Mouse (Mus musculus): Measurements from ENCODE around the gene Lrrc61. TPM values are rescaled to one million over a fixed set of nuclear protein-coding genes. Genes with fewer than 3 reads are reported as not detected.

Gene Lrrc61
- polyA plus RNA-seq, 1 experiment from 2014 or later: 11.9 TPM

GRCm38 (mm10) chr6:48542631-48543030 lies 12.0 kb upstream of the Lrrc61 start:
- 0 out of 2 replicates have a peak, but pooled peaks cover 5% of the 10 kb centered on the region for H3K4me1 ChIP-seq (replicated peaks; ENCODE audit: insufficient read depth, low read length)
- no peaks in the 10 kb centered on the region for H3K36me3 ChIP-seq (ENCODE audit: insufficient read depth, low read length)
- no peak overlapping the region for H3K4me2 ChIP-seq (ENCODE audit: low read length)
- WGBS: 88% methylated on average over 3 of the region's 3 CpGs
- H3K27me3 ChIP-seq (ENCODE audit: insufficient read depth, low read length): no peaks in the 10 kb centered on the region
- ATAC-seq (replicated peaks; ENCODE audit: low FRiP score, low read depth) (no peak), DNase-seq (ENCODE audit: low spot score) (no peak)
- no peak overlapping the region for H3K27ac ChIP-seq
- H3K9me3 ChIP-seq (replicated peaks; ENCODE audit: low read length): no peaks in the 10 kb centered on the region
- H3K9ac ChIP-seq (ENCODE audit: low read depth, low read length): no peak overlapping the region
- H3K4me3 ChIP-seq (replicated peaks; ENCODE audit: low read depth, low read length): no peak overlapping the region
- TF ChIP-seq CTCF (IDR thresholded peaks at IDR 0.05; ENCODE audit: low read depth): no peak

GRCm38 (mm10) chr6:48545251-48545650 lies 9.3 kb upstream of the Lrrc61 start:
- H3K27me3 ChIP-seq (ENCODE audit: insufficient read depth, low read length): no peaks in the 10 kb centered on the region
- H3K9me3 ChIP-seq (replicated peaks; ENCODE audit: low read length): no peaks in the 10 kb centered on the region
- no peak overlapping the region for H3K4me3 ChIP-seq (replicated peaks; ENCODE audit: low read depth, low read length)
- WGBS: 58% methylated on average over 5 of the region's 5 CpGs
- no peak overlapping the region for H3K27ac ChIP-seq
- DNase-seq (ENCODE audit: low spot score) (no peak), ATAC-seq (replicated peaks; ENCODE audit: low FRiP score, low read depth) (no peak)
- H3K4me2 ChIP-seq (ENCODE audit: low read length): no peak overlapping the region
- H3K9ac ChIP-seq (ENCODE audit: low read depth, low read length): no peak overlapping the region
- TF ChIP-seq CTCF (IDR thresholded peaks at IDR 0.05; ENCODE audit: low read depth): no peak
- H3K36me3 ChIP-seq (ENCODE audit: insufficient read depth, low read length): no peaks in the 10 kb centered on the region
- H3K4me1 ChIP-seq (replicated peaks; ENCODE audit: insufficient read depth, low read length): 0 out of 2 replicates have a peak, but pooled peaks cover 5% of the 10 kb centered on the region

GRCm38 (mm10) chr6:48546271-48546670 lies 8.3 kb upstream of the Lrrc61 start:
- peak; percentile 47 for DNase-seq (ENCODE audit: low spot score)
- Histone ChIP-seq H3K27me3 (ENCODE audit: insufficient read depth, low read length) (no peaks in the 10 kb centered on the region), H3K9ac (ENCODE audit: low read depth, low read length) (no peak overlapping the region), H3K36me3 (ENCODE audit: insufficient read depth, low read length) (no peaks in the 10 kb centered on the region), H3K4me3 (replicated peaks; ENCODE audit: low read depth, low read length) (no peak overlapping the region), H3K27ac (no peak overlapping the region), H3K4me1 (replicated peaks; ENCODE audit: insufficient read depth, low read length) (0 out of 2 replicates have a peak, but pooled peaks cover 5% of the 10 kb centered on the region), H3K9me3 (replicated peaks; ENCODE audit: low read length) (no peaks in the 10 kb centered on the region), H3K4me2 (ENCODE audit: low read length) (no peak overlapping the region)
- WGBS: 38% methylated on average over 1 of the region's 1 CpGs
- TF ChIP-seq CTCF (IDR thresholded peaks at IDR 0.05; ENCODE audit: low read depth): peak; percentile 78
- ATAC-seq (replicated peaks; ENCODE audit: low FRiP score, low read depth): no peak

- H3K9me3 ChIP-seq (replicated peaks; ENCODE audit: low read length): no peaks in the 10 kb centered on the region
- H3K36me3 ChIP-seq (ENCODE audit: insufficient read depth, low read length): no peaks in the 10 kb centered on the region
- H3K4me1 ChIP-seq (replicated peaks; ENCODE audit: insufficient read depth, low read length): 0 out of 2 replicates have a peak, but pooled peaks cover 2% of the 10 kb centered on the region
- no peak overlapping the region for H3K27ac ChIP-seq
- DNase-seq (ENCODE audit: low spot score): no peak
- 49% methylated on average over 4 of the region's 4 CpGs for WGBS
- H3K27me3 ChIP-seq (ENCODE audit: insufficient read depth, low read length): no peaks in the 10 kb centered on the region
- no peak for TF ChIP-seq CTCF (IDR thresholded peaks at IDR 0.05; ENCODE audit: low read depth)
- no peak overlapping the region for H3K9ac ChIP-seq (ENCODE audit: low read depth, low read length)
- no peak overlapping the region for H3K4me2 ChIP-seq (ENCODE audit: low read length)
- H3K4me3 ChIP-seq (replicated peaks; ENCODE audit: low read depth, low read length): no peak overlapping the region
- ATAC-seq (replicated peaks; ENCODE audit: low FRiP score, low read depth): no peak
These were observed 7.7 kb upstream of the Lrrc61 start for GRCm38 (mm10) chr6:48546858-48547257.

- Histone ChIP-seq H3K36me3 (ENCODE audit: insufficient read depth, low read length) (no peaks in the 10 kb centered on the region), H3K9ac (ENCODE audit: low read depth, low read length) (no peak overlapping the region), H3K9me3 (replicated peaks; ENCODE audit: low read length) (no peaks in the 10 kb centered on the region), H3K27me3 (ENCODE audit: insufficient read depth, low read length) (no peaks in the 10 kb centered on the region), H3K4me3 (replicated peaks; ENCODE audit: low read depth, low read length) (no peak overlapping the region), H3K4me1 (replicated peaks; ENCODE audit: insufficient read depth, low read length) (no peaks in the 10 kb centered on the region), H3K4me2 (ENCODE audit: low read length) (no peak overlapping the region), H3K27ac (no peak overlapping the region)
- ATAC-seq (replicated peaks; ENCODE audit: low FRiP score, low read depth) (no peak), DNase-seq (ENCODE audit: low spot score) (no peak)
- 72% methylated on average over 6 of the region's 6 CpGs for WGBS
- no peak for TF ChIP-seq CTCF (IDR thresholded peaks at IDR 0.05; ENCODE audit: low read depth)
These were observed 6.3 kb upstream of the Lrrc61 start for GRCm38 (mm10) chr6:48548314-48548713.

- no peak overlapping the region for H3K4me2 ChIP-seq (ENCODE audit: low read length)
- H3K27ac ChIP-seq: no peak overlapping the region
- no peaks in the 10 kb centered on the region for H3K9me3 ChIP-seq (replicated peaks; ENCODE audit: low read length)
- ATAC-seq (replicated peaks; ENCODE audit: low FRiP score, low read depth) (no peak), DNase-seq (ENCODE audit: low spot score) (no peak)
- WGBS: 73% methylated on average over 4 of the region's 4 CpGs
- H3K9ac ChIP-seq (ENCODE audit: low read depth, low read length): no peak overlapping the region
- H3K27me3 ChIP-seq (ENCODE audit: insufficient read depth, low read length): no peaks in the 10 kb centered on the region
- TF ChIP-seq CTCF (IDR thresholded peaks at IDR 0.05; ENCODE audit: low read depth): no peak
- H3K36me3 ChIP-seq (ENCODE audit: insufficient read depth, low read length): no peaks in the 10 kb centered on the region
- no peak overlapping the region for H3K4me3 ChIP-seq (replicated peaks; ENCODE audit: low read depth, low read length)
- peaks cover 3% of the 10 kb centered on the region; the same call in 1 of the 2 replicates for H3K4me1 ChIP-seq (replicated peaks; ENCODE audit: insufficient read depth, low read length)
These were observed 1.7 kb upstream of the Lrrc61 start for GRCm38 (mm10) chr6:48552918-48553317.

GRCm38 (mm10) chr6:48553819-48554218 lies 777 bp upstream of the Lrrc61 start:
- ATAC-seq (replicated peaks; ENCODE audit: low FRiP score, low read depth) (0 out of 2 replicates have a peak, but pooled peaks have one; percentile 27), DNase-seq (ENCODE audit: low spot score) (no peak)
- 77% methylated on average over 4 of the region's 4 CpGs for WGBS
- H3K36me3 ChIP-seq (ENCODE audit: insufficient read depth, low read length): peaks cover 3% of the 10 kb centered on the region; the same call in 1 of the 2 replicates
- no peak overlapping the region for H3K4me3 ChIP-seq (replicated peaks; ENCODE audit: low read depth, low read length)
- H3K27me3 ChIP-seq (ENCODE audit: insufficient read depth, low read length): no peaks in the 10 kb centered on the region
- H3K27ac ChIP-seq: peak overlapping the region; percentile 98
- H3K9ac ChIP-seq (ENCODE audit: low read depth, low read length): peak overlapping the region; percentile 69; the same call in 1 of the 2 replicates
- peak overlapping the region; percentile 76 for H3K4me2 ChIP-seq (ENCODE audit: low read length)
- H3K9me3 ChIP-seq (replicated peaks; ENCODE audit: low read length): no peaks in the 10 kb centered on the region
- peaks cover 3% of the 10 kb centered on the region; the same call in 1 of the 2 replicates for H3K4me1 ChIP-seq (replicated peaks; ENCODE audit: insufficient read depth, low read length)
- no peak for TF ChIP-seq CTCF (IDR thresholded peaks at IDR 0.05; ENCODE audit: low read depth)

All from kidney, postnatal 0 days (tissue).